Mouse (Mus musculus) T-helper 17 cell (primary cell): ENCODE data around the gene Eef1a2.
"Not testable (repeated sequence)": the region's sequence is repeated elsewhere in the genome, so short reads cannot be mapped to it uniquely, and the experiment has no call there.

Experiments
- in situ Hi-C, 2 experiments: fragments of 300-600 bp; cut with MboI, MseI; formaldehyde crosslinking; loops; 1 replicate in 1 of 2; 2 replicates in 1 of 2; pipeline ENCODE4 v1.15.1; 2025; ENCODE audit warnings: high pct_unique_total_duplicates in 2 of 2

The Eef1a2 gene

GRCm38 (mm10) chr2:181156248-181157121, at the start of gene Eef1a2:
Gene Eef1a2 (minus strand): TSS chr2:181157014.
- in situ Hi-C loops: no loop called here

DNA sequence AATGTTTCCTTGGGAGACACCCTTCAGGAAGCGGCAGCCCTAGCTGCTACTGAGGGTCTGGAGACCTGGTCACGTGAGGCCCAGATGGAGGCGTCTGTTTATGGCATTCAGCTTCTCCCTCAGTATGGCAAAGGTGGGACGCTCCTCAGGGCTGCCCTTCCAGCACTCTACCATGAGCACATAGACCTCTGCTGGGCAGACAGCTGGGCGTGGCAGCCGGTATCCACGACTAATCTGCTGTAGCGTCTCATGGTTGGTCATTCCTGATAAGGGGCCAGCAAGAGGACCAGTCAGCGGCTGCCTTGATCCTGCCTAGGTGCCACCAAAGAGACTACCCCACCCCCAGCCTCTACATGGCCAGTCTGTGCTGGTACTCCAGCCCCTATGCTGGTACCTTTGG, 49.3 kb upstream of the Eef1a2 start:
- in situ Hi-C loops: no loop called here

DNA sequence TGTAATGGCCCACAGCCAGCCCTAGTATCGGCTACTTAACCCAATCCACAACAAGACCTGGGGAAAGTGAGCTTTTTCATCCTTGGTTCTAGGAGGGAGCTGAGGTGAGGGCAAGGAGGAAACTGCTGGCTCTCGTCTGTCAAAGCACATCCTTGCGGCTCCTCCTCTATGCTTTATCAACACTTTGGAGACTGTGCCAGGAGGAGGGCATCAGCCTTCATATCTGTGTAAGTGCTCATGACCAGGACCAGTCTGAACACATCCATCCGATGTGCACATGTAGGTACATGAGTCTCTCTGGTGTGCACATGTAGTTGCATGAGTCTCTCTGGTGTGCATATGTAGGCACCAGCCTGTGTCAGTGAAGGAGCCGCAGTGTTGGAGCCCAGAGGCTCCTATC, 48.9 kb upstream of the Eef1a2 start:
- in situ Hi-C loops: no loop called here

GRCm38 (mm10) chr2:181202886-181203285, 46.1 kb upstream of the Eef1a2 start:
- in situ Hi-C loops: no loop called here

- in situ Hi-C loops: no loop called here
Measured at GRCm38 (mm10) chr2:181202422-181202821, 45.6 kb upstream of the Eef1a2 start, which contains the start of gene Ptk6. Gene Ptk6 (minus strand): TSS chr2:181202789.

GRCm38 (mm10) chr2:181201606-181202005, 44.8 kb upstream of the Eef1a2 start:
- in situ Hi-C loops: no loop called here

GRCm38 (mm10) chr2:181196628-181197300, 40.0 kb upstream of the Eef1a2 start:
- in situ Hi-C loops: no loop called here

GRCm38 (mm10) chr2:181193044-181193443, 36.2 kb upstream of the Eef1a2 start:
- in situ Hi-C loops: no loop called here

DNA sequence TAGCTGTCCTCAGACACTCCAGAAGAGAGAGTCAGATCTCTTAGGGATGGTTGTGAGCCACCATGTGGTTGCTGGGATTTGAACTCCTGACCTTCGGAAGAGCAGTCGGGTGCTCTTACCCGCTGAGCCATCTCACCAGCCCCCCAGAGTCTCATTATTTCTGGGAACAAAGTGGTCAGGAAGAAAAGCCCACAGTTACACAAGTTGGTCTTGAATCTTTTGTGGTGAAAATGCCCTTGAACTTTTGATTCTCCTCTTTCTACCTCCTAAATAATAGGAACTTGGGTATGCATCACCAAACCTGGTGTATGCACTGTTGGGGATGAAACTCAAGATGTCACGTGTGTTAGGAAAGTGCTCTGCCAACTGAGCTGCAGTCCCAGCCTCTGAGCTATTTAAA, 35.1 kb upstream of the Eef1a2 start:
- in situ Hi-C loops: no loop called here

DNA sequence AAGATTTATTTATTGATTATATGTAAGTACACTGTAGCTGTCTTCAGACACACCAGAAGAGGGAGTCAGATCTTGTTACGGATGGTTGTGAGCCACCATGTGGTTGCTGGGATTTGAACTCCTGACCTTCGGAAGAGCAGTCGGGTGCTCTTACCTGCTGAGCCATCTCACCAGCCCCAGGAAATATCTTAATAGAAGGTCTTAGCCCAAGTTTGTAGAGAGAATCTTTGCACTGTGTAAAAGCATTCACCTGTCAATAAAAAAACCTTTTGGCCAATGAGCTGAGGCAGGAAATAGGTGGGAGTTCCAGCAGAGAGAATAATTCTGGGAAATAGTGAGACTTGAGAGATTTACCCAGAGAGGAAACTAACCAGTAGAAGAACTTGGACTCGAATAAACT, 34.6 kb upstream of the Eef1a2 start:
- in situ Hi-C loops: not testable (repeated sequence)

GRCm38 (mm10) chr2:181189321-181189720, 32.5 kb upstream of the Eef1a2 start:
- in situ Hi-C loops: loop anchor here in 1 of 2 experiments (10.0 kb wide), 1 partner anchor 145 kb away; no protein-coding TSS in a partner anchor

DNA sequence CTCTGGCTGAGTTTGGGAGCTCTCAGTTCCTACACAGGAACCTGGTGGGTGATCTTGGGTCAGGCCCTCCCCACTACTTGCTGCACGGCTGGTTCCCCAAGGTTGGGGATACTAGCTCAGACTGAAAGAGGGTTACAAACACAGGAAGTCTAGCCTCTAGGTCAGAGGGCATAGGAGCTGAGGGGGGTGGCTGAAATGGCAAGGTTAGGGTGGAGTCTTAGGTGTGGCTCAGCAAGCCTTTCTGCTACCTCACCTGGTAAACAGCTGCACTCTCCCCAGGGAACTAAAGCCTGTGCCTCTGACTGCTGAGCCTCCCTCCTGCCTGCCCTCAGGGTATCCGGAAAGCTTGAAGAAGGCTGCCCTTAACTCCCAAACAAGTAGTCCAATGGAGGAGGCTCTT, 31.9 kb upstream of the Eef1a2 start:
- in situ Hi-C loops: loop anchor here in 1 of 2 experiments (10.0 kb wide), 1 partner anchor 146 kb away; no protein-coding TSS in a partner anchor

GRCm38 (mm10) chr2:181187121-181188000, 30.5 kb upstream of the Eef1a2 start, which contains the start of gene Ppdpf:
Gene Ppdpf (plus strand): TSS chr2:181187247.
- in situ Hi-C loops: loop anchor here in 1 of 2 experiments (10.0 kb wide), 1 partner anchor 147 kb away; no protein-coding TSS in a partner anchor

GRCm38 (mm10) chr2:181186635-181187034, 29.8 kb upstream of the Eef1a2 start:
- in situ Hi-C loops: loop anchor here in 1 of 2 experiments (10.0 kb wide), 1 partner anchor 148 kb away; no protein-coding TSS in a partner anchor

DNA sequence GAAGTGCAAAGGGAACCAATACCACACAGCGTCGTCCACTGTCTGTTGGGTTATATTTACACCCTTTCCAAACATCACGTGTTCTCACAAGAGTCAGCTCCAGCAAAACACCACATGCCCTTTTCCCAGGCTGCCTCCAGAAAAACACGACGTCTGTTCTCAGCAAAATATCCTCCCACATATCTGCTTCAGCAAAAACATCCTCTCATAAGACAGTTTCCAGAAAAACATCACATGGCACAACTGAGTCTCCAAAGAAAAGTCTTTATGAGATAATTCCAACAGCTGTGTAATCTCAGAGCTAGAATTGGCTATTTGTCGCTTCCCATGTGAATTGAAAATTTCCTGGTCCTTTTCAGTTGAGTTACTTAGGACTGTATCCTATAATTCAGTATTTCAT, 24.1 kb upstream of the Eef1a2 start:
- in situ Hi-C loops: loop anchor here in 1 of 2 experiments (10.0 kb wide), 1 partner anchor 154 kb away; no protein-coding TSS in a partner anchor

- in situ Hi-C loops: no loop called here
Measured at GRCm38 (mm10) chr2:181178471-181178870, 21.7 kb upstream of the Eef1a2 start.

GRCm38 (mm10) chr2:181178015-181178414, 21.2 kb upstream of the Eef1a2 start:
- in situ Hi-C loops: no loop called here

GRCm38 (mm10) chr2:181174646-181175045, 17.8 kb upstream of the Eef1a2 start:
- in situ Hi-C loops: no loop called here

DNA sequence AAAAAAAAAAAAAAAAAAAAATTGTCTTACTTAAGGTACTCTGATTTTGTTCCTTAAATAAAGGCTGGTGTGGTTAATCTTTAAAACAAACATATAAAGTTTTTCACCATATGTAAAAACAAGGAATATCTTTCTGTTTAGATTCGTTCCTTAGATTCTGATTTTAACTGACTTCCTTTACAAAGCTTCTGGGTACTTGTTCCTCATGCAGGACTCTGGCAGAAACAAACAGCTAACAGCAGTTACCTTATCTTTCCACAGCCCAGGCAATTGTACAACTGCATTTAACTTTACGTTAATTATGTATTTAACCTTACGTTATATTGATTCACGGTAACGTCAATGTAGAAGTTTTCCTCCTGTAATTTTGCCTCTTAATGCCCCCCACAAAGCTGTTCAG, 9.7 kb upstream of the Eef1a2 start:
- in situ Hi-C loops: no loop called here

DNA sequence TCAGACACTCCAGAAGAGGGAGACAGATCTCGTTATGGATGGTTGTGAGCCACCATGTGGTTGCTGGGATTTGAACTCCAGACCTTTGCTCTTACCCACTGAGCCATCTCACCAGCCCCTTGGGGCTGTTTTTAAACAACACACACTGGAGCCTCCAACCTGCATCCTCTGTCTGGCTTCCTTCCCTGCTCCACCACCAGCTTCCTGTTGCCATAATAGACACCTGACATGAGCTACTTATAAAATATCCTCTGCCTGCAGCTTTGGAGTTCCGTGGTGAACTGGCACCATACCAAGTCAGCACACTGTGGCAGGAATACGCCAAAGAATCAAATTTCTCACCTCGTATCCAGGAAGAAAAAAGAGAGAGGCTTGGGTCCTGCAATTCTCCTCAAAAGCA, 4.0 kb upstream of the Eef1a2 start:
- in situ Hi-C loops: no loop called here

GRCm38 (mm10) chr2:181159771-181160170, 3.0 kb upstream of the Eef1a2 start:
- in situ Hi-C loops: no loop called here
